Mouse (Mus musculus): ENCODE data around the gene Psd.

DNA sequence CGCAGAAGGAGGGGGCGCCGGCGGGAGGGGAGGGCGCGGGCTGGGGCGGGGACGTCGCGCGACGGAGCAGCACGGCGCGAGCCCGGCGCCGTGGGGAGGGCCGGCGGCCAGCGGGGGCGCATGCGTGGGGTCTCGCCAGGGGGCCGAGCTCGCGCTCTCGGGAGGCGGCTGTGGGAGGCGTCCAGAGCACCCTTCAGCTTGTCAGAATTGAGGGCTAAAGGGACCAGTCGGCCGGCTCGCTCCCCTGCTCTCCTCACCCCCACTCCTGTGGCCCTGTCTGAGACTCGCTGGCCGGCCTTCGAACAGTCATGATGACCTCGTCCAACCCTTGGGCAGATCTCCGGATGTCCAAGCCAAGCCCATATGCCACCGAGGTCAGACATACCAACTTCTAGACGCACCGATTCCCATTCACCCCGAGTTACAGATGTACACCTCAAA is 8.9 kb downstream of the Psd start:
- no peak for TF ChIP-seq CTCF (IDR thresholded peaks at IDR 0.05; ENCODE audit: borderline replicate concordance, extremely low read depth, insufficient read depth, insufficient read length)
- TF ChIP-seq POLR2A (IDR thresholded peaks at IDR 0.05; ENCODE audit: borderline replicate concordance, extremely low read depth, insufficient read depth, insufficient read length, poor library complexity, severe bottlenecking): no peak
